Mouse (Mus musculus): ENCODE data around the gene Eme1.

The Eme1 gene

DNA sequence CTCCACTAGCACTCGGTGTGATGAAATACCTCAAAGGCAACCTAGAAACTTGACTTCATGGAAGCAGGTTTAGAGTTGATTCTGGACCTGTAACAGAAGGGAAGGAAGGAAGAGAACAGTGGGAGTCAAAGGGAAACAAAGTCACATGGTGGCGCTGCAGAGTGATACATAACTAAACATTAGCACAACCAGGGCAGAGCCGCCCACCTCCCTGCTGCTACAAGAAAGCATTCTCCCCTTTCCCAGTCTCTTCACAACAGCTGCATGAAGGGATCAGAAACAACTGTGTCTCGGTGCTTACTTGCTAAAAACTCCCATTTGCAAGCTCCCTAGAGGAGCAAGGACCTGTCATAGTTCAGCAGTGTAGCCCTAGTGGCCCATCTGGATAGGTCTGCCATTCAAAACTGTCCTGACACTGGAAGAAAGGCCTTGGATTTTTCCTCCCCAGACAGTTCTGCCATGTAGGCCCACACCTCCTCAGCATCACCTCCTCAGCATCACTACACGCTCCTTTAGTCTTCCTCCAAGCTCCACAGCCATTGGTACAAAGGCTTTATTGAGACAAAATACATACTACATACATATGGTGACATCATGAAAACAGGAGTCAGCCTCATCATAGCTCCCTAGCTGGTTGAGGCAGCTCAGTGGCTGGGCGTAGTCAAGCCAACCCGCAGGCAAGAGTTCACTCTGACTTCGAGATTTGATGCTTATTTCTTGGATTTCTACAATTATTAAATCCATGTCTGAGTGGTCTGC is 9.1 kb downstream of the Eme1 start:
- DNase-seq: no peak

DNA sequence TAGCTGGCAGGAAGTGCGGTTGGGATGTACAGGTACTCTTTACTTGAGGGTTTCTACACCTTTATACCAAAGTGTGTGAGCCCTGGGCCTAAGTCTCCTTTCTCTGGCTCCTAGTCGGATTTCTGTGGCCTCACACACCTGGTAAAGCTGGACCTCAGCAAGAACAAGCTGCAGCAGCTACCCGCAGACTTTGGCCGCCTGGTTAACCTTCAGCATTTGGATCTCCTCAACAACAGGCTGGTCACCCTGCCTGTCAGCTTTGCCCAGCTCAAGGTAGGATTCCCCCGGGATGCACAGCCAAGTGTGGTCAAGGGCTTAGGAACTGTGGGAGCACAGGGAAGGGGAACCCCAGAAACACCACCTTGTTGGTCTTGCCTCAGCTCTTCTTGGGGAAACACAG is 19.3 kb downstream of the Eme1 start:
- DNase-seq: no peak

DNA sequence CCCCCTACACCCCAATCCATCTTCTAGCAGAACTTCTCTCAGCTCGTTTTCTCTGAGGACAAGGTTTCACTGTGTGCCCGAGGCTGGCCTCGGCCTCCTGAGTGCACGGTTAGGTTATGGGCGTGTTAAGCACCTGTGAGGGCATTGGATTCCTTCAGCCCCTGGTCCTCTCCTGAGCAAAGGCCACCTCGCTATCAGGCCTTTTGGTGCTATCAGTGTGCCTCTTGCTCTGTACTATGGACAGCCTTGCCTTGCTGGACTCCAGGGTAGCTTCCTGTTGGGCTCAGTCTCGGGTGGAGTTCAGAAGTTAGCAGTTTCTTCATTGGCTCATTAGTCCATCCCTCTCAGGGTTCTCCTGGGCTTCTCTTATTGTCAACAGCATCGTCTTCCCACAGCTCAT is 20.8 kb downstream of the Eme1 start:
- DNase-seq: no peak

DNA sequence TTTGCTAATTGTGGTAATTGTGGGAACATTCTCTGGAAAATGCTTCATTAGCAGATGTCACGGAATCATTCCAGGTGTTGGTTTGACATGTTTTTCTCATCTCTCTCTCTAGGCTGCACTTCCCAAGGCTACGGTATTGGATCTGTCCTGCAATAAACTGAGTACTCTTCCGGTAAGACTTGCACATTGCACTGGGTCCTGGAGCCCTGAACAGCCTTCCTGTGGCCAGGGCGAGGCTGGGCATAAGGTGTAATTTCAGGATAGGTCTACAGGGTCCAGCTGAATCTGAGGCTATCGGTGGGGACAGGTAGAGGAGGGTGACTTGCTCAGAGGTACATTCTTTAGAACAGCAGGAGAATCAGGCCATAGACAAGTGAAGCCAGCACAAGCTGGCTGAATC is 21.8 kb downstream of the Eme1 start:
- DNase-seq: no peak

DNA sequence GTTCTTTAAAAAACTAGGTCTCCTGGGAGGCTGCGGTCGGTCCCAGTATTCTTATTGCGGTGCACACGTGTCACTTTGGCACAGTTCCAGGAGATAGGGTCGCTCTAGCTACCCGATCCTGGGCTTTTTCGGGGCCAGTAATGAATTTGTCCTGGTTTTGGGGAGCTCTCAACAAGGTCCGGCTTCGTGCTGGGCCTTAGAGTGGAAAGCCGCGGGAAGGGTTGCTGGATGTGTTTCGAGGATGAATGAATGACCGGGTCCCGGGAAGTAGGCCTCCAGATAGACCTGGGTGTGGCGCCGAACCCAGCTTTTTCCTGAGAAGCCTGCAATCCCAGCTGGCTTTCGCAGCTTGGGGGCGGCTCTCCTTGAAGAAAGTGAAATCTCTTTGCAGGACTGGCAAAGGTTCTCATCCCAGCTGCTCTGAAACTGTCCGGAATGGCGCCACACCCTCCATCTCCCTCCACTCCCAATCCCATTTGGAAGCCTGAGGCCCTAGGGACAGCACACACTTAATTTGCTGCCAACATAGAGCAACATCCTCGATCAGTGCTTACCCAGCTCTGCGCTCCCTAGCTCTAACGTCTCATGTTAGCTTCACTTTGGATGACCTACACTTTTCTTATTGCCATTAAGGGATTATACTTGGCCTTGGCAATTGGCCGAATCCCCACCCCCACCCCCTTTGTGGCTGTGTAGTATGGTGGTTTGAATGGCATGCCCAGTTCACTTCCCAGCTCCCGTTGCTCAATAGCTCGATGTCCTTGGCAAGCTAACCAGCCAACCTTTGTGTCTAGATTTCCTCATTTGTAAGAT is 23.4 kb downstream of the Eme1 start:
- DNase-seq: peak; percentile 10 to 32

DNA sequence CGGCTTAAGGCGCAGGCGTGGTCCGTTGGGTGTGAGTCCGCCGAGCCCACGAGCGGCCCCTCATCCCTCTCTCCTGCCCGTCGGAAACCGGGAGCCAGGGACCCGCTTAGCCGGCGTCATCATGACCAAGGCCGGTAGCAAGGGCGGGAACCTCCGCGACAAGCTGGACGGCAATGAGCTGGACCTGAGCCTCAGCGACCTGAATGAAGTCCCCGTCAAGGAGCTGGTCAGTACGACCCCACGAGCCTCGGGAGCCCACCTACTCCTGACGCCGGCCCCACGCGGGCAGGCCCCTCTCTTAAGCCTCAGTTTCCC is 23.9 kb downstream of the Eme1 start:
- DNase-seq: no peak

DNA sequence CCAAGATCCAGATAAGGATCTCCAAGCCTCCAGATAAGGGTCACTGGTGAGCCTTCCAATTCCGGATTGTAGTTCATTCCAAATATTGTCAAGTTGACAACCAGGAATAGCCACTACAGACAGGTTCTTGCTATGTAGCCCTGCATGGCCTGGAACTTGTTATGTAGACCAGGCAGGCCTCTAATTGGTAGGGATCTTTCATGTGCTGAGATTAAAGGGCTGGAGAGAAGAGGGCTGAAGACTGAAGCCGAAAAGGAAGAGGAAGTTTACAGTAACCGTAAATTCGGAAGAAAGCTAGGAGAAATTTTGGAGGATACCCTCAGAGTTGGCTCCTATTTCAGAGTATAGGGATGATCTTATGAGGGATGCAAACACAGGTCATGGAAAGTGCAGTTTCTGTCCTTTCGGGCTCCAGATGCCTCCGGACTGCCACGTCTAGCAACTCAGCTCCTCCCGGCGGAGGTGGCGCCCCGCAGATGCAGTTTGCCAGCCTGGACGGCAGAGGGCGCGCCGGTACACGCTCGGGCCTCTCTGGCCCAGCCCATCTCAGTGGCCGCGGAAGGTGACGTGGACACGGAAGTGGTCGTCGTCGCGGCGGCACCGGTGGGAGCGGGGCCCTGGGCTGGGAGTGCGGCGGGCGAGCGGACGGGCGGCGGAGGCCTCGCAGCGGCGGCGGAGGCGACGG is 24.4 kb downstream of the Eme1 start, which contains the start of gene Lrrc59:
Lrrc59 (plus strand) TSS at position 569 of the 685 bp plus-strand sequence.
- peak; percentile 92 to 96 for DNase-seq

DNA sequence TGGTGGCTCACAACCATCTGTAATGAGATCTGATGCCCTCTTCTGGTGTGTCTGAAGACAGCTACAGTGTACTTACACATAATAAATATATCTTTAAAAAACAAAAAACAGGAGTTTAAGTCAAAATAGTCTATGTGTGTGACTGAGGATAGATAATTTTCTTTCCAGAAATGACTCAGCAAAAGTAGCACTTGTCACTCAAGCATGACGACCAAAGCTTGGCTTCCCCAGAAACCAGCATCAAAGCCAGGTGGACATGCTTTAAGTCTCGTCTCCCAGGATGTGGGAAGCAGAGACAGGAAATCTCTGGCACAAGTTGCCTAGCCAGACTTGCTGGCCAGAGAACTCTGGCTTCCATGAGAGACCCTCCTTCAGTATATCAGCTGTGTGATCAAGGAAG is 31.6 kb downstream of the Eme1 start:
- no peak for DNase-seq

DNA sequence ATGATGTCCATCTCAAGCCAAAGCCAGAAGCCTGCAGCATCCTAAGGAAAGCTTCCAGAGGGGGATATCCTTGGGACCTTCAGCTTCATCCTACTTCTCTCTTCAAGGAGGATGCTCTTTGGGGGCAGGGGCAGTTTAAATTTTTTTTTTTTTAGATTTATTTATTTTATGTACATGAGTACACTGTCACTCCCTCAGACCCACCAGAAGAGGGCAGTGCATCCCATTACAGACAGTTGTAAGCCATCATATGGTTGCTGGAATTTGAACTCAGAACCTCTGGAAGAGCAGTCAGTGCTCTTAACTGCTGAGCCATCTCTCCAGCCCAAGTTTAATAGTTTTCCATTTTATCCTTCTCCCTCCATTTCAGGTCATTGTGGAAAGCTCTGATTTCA is 32.3 kb downstream of the Eme1 start:
- DNase-seq: no peak

DNA sequence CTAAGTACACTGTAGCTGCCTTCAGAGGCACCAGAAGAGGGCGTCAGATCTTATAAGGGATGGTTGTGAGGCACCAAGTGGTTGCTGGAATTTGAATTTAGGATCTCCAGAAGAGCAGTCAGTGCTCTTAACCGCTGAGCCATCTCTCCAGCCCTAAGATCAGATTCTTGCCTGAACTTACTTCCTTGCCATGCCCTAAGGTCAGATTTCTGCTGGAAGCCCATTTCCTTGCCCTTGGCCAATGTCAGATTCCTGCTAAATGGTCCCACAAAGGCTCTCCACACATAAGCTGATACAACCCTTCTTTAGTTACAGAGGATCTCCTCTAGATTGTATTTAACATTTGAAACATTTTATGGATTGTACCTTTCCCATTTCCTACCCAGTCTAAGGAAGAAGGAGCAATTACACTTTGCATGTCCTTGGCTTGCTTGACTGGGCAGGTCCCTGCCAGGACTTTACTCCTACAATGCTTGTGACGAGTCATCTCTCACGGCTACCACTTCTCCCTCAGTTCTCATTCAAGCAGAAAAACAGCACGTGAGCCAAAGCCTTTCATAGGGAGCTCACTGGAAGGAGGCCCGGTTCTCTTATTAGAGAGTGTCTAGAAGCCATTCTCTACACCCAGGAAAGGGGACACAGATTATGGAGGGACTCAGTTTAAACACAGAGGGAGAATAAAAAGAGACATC is 32.9 kb downstream of the Eme1 start:
- DNase-seq: no peak

DNA sequence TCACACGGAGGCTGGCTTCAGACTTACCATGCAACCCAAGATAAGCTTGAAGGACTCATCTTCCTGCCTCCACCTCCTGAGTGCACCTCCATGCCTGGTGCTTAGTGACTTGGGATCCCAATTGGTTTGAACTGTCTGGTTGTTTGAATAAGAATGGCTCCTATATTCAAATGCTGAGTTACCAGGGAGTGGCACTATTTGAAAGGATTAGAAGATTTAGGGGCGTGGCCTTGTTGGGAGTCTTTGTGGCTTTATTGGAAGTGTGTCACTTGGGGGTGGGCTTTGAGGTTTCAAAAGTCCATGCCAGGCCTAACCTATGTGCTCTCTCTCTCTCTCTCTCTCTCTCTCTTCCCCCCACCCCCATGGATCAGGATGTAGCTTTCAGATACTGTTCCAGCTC is 36.1 kb downstream of the Eme1 start:
- no peak for DNase-seq

DNA sequence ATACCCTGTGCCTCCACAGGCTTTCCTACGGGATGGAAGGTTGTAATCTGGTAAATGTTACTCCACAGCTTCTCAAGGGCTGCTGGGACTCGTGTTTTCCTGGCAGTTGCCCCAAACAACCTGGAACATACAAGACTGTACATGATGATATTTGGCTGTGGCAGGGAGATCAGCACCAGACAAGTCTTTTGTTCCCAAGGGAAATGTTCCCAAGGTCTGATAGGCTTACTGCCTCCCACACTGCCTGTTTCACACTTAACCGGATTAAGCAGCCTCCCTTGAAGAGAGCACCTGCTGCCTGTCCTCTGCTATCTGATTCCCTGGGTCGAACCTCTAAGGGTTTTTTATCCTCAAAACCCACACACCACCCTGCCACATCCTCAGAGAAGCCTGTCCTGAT is 38.3 kb downstream of the Eme1 start:
- no peak for DNase-seq

DNA sequence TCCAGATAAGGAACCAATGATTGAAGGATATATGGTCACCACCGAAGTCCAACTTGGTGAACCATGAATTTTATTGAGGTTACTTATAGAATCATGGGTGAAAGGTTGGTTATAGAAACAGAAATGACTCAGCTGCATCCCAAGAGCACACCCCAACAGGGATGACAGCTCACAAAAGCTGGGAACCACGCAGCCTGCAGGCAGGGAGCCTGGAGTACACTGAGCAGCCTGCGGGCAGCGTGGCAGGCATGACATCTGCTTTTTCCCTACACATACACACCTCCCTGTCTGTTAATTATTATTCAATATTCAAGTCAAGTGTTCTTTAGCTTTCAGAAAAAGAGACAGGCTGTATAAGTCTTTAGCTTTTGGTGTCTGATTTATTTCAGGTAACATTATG is 39.2 kb downstream of the Eme1 start:
- DNase-seq: no peak

DNA sequence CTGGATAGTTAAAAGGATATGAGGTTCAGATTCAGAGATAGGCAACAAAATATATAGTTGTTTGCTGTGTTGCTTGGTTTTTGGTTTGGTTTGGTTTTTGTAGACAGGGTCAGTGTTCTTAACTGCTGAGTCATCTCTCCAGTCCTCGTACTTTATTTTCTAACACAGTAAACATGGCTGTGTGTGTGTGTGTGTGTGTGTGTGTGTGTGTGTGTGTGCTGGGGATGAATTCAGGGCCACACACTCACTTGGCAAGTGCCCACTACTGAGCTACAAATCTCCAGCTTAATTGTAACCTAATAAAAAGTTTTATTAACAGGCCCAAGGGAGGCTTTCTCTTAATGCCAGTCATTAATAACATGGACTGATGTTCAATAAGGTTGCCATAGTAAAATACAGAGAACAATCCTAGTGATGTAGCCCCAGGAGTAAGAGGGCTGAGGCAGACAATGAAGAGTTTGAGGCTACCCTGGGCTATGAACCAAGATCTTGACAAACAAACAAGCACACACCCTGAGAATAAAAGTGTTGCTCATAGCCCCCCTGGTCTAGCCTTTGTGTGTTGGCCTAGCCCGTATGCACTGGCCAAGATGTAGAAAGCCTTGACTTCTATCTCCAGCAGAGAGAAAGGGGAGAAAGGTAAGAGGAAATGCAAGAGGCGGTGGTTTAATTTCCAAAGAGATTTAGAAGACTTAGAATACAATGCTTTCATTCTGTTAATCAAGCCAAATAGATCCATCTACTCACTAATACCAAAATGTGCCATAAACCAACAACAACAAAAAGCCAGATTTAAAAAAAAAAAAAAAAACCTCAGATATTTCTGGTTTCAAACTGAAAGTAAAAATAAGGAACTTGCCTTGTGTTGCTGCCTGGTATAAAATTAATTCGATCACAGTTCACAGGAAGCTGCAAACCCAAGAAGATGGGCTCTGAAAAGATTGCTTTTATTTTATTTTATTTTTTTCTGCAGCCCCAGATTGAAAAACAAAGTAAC is 42.7 kb downstream of the Eme1 start:
- DNase-seq: no peak

DNA sequence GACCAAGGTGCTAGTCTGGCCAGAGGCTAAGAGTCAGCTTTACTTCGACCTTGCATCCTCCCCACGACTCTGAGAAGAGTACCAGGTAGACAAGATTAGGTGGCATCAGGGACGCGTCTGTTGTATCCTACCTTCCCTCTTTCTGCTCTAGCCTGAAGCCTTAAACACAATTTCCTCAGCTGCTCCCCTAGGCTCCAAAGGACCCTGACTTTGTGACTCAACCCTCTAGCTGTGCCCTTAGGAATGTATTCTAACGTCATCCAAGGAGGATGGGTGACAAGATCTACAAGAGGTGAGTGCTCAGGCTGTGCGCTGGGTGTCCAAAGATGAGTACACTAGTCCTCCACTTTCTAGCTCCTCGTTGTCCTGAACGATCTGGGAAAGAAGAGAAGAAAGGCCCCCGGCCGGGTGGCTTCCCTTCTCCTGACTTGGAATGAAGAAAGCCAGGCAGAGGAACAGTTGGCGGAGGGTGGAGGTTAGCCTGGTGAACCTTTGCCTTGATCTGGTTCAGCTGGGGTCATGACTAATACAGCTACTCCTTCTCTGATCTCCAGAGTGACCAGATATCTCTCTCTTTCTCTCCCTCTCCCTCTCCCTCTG is 51.3 kb downstream of the Eme1 start:
- no peak for DNase-seq

DNA sequence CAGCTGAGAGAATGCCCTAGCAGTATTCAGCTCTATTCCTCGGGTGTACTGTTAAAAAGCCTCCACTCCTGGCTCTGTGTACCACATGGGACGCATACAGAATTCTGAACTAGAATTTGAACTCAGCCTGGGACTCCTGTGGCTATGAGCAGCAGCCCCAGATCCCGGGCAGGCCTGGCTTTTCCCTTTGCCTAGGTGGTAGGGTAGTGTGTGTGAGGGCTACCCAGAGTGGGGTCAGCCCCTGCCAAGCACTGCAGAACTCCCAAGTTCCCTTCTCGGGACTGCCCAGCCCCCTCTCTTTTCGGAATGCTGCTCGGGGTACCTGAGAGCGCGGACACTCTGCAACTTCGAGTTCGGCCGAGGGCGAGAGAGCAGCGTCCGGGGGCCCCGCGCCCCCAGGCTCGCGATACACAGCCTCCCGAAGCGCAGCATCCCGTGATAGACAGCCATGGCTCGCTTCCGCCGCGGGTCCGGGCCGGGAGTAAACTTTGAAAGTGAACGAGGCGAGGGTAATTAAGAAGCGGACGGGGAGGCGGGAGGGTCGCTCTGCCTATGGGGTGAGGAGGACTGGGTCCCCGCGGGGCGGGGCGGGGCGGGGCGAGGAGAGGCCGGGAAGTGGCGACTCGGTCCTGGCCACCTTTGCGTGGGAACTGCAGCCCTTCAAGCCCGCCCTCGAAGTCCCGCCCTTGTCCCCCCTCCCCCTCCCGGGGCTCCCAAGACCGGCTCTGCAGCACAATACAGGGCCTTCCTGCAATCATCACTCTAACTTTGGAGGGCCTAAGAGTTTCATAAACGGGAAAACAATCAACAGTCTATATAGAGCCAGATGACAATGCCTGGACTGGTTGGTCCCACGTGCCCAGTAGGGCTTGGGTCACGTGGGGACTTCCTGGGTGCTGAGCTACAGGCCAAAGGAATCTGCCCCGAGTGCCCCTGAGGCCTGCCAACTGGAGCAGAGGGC is 52.2 kb downstream of the Eme1 start, which contains the start of gene Acsf2:
Acsf2 (minus strand) TSS at position 551 of the 961 bp plus-strand sequence.
- DNase-seq: peak; percentile 13 to 21

DNA sequence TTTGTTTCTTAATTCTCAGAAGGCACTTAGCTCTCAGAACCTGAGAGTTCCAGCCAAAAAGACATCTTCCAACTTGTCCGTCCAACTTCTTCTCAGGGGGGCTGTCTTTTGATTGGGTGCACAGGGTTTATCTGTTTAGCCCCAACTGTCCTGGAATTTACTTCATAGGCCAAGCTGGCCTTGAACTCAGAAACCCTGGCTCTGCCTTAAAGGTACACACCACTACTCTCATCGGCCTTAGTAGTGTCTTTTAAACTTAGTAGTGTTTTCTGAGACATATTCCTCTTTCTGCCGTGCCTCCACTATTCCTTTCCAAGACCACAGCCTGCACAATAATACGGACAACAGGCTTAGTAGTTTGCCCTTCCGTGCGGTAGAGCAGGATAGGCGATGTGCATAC is 53.3 kb downstream of the Eme1 start:
- DNase-seq: no peak

DNA sequence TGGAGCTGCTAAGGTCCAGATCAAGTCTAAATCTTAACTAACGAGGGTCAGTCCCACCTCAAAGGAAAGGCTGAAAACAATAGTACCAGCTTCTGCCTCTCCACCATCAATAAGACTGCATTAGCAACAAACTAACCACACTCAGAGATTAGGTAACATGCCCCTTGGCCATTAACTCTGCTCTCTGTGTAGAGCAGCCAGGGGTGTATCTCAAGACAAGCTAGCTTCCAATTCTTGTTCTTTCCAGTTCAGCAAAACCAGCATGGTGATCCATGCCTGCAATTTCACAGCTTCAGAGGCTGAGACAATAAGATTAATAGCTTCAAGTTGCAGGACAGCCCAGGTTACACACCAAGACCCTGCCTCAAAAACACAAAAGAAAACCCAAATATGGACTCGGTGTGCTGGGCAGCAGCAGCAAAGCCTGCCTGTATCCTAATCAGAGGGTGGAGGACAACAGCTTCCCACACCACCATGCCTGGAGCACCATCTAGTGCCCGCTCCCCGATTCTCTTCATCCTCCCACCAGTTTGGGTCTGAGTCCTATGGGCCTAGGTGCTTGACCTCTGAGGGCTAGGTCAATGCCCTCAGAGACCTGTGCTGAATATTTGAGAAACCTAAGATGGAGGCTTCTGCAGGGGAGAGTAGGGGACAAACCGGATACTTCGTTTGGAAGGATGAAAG is 55.2 kb downstream of the Eme1 start:
- no peak for DNase-seq

DNA sequence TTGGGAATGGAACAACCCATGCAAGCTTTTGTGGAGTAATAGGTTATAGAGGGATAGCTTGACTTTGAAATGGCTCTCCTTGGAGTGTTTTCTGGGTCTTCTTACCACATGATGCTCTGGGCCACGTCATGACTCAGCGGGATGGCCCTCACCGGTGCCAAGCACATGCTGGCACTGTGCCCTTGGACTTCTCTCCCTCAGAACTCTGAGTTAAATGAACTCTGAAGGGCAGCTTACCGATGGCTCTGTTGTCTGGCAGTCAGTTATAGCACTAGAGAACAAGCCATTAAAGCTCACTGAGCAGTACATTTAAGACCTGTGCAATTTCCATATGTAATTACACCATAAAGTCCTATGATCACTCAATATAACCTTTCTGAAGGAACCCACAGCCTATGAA is 56.4 kb downstream of the Eme1 start:
- no peak for DNase-seq

All from cerebellum, adult 18-20 months (tissue).